ENCODE assay signal across 20 mouse cellular contexts in the genomic region with DNA sequence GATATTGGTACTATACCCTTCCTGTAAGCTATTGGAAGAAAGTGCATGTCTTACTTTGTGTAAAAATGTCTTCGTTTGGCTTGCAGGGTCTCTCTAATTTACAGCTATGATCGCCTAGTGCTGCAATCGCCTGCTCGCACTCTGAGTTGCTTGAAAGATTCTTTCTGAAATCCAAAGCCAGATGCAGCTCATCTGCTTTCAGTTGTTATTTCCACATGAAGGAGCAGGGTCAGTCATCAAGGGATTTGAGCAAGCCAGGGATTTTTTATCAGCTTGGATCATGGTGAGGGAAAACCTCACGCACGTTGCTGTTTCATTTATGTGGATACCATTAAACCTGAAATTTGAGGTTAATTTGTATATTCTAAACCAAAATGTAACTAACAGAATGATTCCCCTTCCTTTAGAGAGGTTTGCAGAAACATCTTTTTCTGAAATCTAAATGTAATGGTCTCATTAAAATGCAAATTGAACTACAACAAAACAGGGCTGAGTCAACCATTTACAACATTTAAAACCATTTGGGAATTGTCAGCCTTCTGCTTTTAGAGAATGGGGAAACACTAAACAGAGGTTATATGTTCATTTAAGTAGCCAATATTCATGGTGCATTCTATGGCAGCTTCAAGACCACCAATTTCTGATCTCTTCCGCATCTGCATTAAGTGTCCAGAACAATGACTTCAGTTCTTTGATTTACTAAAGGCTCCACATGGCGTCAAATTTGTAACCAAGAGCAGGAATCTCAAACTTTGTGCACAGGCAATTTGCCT.
DNase-seq lines count a peak whose midpoint lies in the region; ATAC-seq and TF ChIP-seq lines count a peak whose summit lies in the region.
"Had no signal": no experiment of that assay in that cellular context is flagged by ENCODE, and none has a peak within 500 bp of the region (broad histone marks: within the 10 kb centered on the region; RNA-seq: fewer than 3 reads in every experiment).

No protein-coding gene starts in this region.

- H3K9me3 ChIP-seq in lung, embryonic 14.5 days (ENCODE audit: low read depth, low read length): no peaks in the 10 kb centered on the region
- no peaks in the 10 kb centered on the region for H3K9me3 ChIP-seq in hindbrain, postnatal 0 days (ENCODE audit: low read length)
- H3K9me3 ChIP-seq in neural tube, embryonic 14.5 days (ENCODE audit: control insufficient read depth, low read length): no peaks in the 10 kb centered on the region
- H3K9me3 ChIP-seq: embryonic facial prominence, embryonic 15.5 days; intestine, embryonic 15.5 days; kidney, embryonic 15.5 days; liver, embryonic 12.5 days; midbrain, embryonic 10.5 days had no signal

- H3K27ac ChIP-seq in lung, embryonic 14.5 days (ENCODE audit: low read depth): no peak overlapping the region
- H3K27ac ChIP-seq in hindbrain, postnatal 0 days: no peak overlapping the region
- peak overlapping the region; percentile 48 for H3K27ac ChIP-seq in neural tube, embryonic 14.5 days (ENCODE audit: low read depth, low read length)
- H3K27ac ChIP-seq: embryonic facial prominence, embryonic 15.5 days; intestine, embryonic 15.5 days; kidney, embryonic 15.5 days; liver, embryonic 12.5 days; midbrain, embryonic 10.5 days had no signal

- WGBS in lung, embryonic 14.5 days: 78% methylated on average over 8 of the region's 8 CpGs
- 74% methylated on average over 8 of the region's 8 CpGs for WGBS in lung, adult 2 months
- 56% methylated on average over 8 of the region's 8 CpGs for WGBS in hindbrain, postnatal 0 days
- WGBS in neural tube, embryonic 14.5 days: 53% methylated on average over 8 of the region's 8 CpGs

- no peaks in the 10 kb centered on the region for H3K27me3 ChIP-seq in lung, embryonic 14.5 days (ENCODE audit: insufficient read depth, low read length)
- no peaks in the 10 kb centered on the region for H3K27me3 ChIP-seq in hindbrain, postnatal 0 days (ENCODE audit: insufficient read depth, low read length)
- no peaks in the 10 kb centered on the region for H3K27me3 ChIP-seq in neural tube, embryonic 14.5 days (ENCODE audit: control insufficient read depth, insufficient read depth, low read length)
- H3K27me3 ChIP-seq: embryonic facial prominence, embryonic 15.5 days; intestine, embryonic 15.5 days; kidney, embryonic 15.5 days; liver, embryonic 12.5 days had no signal

- peak; percentile 6 for DNase-seq in lung, embryonic 14.5 days
- no peak for DNase-seq in lung, adult 2 months
- DNase-seq in ZHBTc4 (ENCODE audit: low read depth, low spot score): peak; percentile 51
- peak; percentile 24 for DNase-seq in hindbrain, postnatal 0 days (ENCODE audit: low spot score)
- DNase-seq in layer of hippocampus, postnatal 25 days (ENCODE audit: extremely low spot score in 1 of 2, low spot score in 1 of 2): no peak
- no peak for DNase-seq in right cerebral cortex, postnatal 36 days (ENCODE audit: low spot score in 2 of 2)
- no peak for DNase-seq in heart, adult 11 months
- DNase-seq: adrenal gland, adult 8-10 months; cerebellum, adult 8-10 months; gastrocnemius, postnatal 25 days; right cerebral cortex, adult 18-20 months; spleen, adult 18-20 months; thymus, adult 2 months had no signal

- no peak overlapping the region for H3K4me3 ChIP-seq in lung, embryonic 14.5 days (ENCODE audit: low read depth, low read length)
- H3K4me3 ChIP-seq in lung, adult 2 months (replicated peaks; ENCODE audit: extremely low read depth, low read depth, low read length): no peak overlapping the region
- no peak overlapping the region for H3K4me3 ChIP-seq in hindbrain, postnatal 0 days (ENCODE audit: low read length)
- no peak overlapping the region for H3K4me3 ChIP-seq in neural tube, embryonic 14.5 days (ENCODE audit: low read depth, low read length)
- H3K4me3 ChIP-seq: embryonic facial prominence, embryonic 15.5 days; intestine, embryonic 15.5 days; kidney, embryonic 15.5 days; liver, embryonic 12.5 days; midbrain, embryonic 10.5 days had no signal

- no peak for TF ChIP-seq POLR2A in lung, adult 2 months (IDR thresholded peaks at IDR 0.05; ENCODE audit: borderline replicate concordance, extremely low read depth, low read depth, low read length)

- H3K4me1 ChIP-seq in lung, embryonic 14.5 days (ENCODE audit: insufficient read depth): no peaks in the 10 kb centered on the region
- no peaks in the 10 kb centered on the region for H3K4me1 ChIP-seq in lung, adult 2 months (ENCODE audit: control insufficient read depth, insufficient read depth, low read length)
- H3K4me1 ChIP-seq in hindbrain, postnatal 0 days (ENCODE audit: insufficient read depth, low read length): peaks cover 9% of the 10 kb centered on the region
- 0 out of 2 replicates have a peak, but pooled peaks cover 3% of the 10 kb centered on the region for H3K4me1 ChIP-seq in neural tube, embryonic 14.5 days (ENCODE audit: control insufficient read depth, insufficient read depth, low read length)
- H3K4me1 ChIP-seq: embryonic facial prominence, embryonic 15.5 days; intestine, embryonic 15.5 days; kidney, embryonic 15.5 days; liver, embryonic 12.5 days; midbrain, embryonic 10.5 days had no signal

- H3K4me2 ChIP-seq in lung, embryonic 14.5 days: no peak overlapping the region
- no peak overlapping the region for H3K4me2 ChIP-seq in hindbrain, postnatal 0 days (ENCODE audit: low read depth, low read length)
- H3K4me2 ChIP-seq in neural tube, embryonic 14.5 days (ENCODE audit: low read depth, low read length): no peak overlapping the region
- H3K4me2 ChIP-seq: embryonic facial prominence, embryonic 15.5 days; heart, embryonic 11.5 days; intestine, embryonic 15.5 days; kidney, embryonic 15.5 days; liver, embryonic 12.5 days had no signal

- H3K9ac ChIP-seq in lung, embryonic 14.5 days: no peak overlapping the region
- no peak overlapping the region for H3K9ac ChIP-seq in hindbrain, postnatal 0 days (replicated peaks; ENCODE audit: low read length)
- H3K9ac ChIP-seq in neural tube, embryonic 14.5 days (replicated peaks; ENCODE audit: low read depth, low read length): no peak overlapping the region
- H3K9ac ChIP-seq: embryonic facial prominence, embryonic 15.5 days; intestine, embryonic 15.5 days; kidney, embryonic 15.5 days; liver, embryonic 12.5 days had no signal

- H3K36me3 ChIP-seq in lung, embryonic 14.5 days (ENCODE audit: insufficient read depth): no peaks in the 10 kb centered on the region
- no peaks in the 10 kb centered on the region for H3K36me3 ChIP-seq in hindbrain, postnatal 0 days (ENCODE audit: insufficient read depth, low read length)
- H3K36me3 ChIP-seq in neural tube, embryonic 14.5 days (ENCODE audit: control insufficient read depth, insufficient read depth, low read length): no peaks in the 10 kb centered on the region
- H3K36me3 ChIP-seq: embryonic facial prominence, embryonic 15.5 days; intestine, embryonic 15.5 days; kidney, embryonic 15.5 days; liver, embryonic 12.5 days; midbrain, embryonic 10.5 days had no signal

- TF ChIP-seq CTCF in lung, embryonic 14.5 days (IDR thresholded peaks at IDR 0.05; ENCODE audit: low read depth): no peak
- TF ChIP-seq CTCF in lung, adult 2 months (IDR thresholded peaks at IDR 0.05; ENCODE audit: insufficient read depth, low read length): no peak
- no peak for TF ChIP-seq CTCF in hindbrain, postnatal 0 days (IDR thresholded peaks at IDR 0.05; ENCODE audit: low read depth)

- ATAC-seq in lung, embryonic 14.5 days (ENCODE audit: insufficient read depth): no peak
- no peak for ATAC-seq in hindbrain, postnatal 0 days
- peak; percentile 68; the same call in 1 of the 2 replicates for ATAC-seq in neural tube, embryonic 14.5 days (ENCODE audit: low read depth)
- ATAC-seq: intestine, embryonic 15.5 days; liver, embryonic 12.5 days had no signal

Comparison
In these comparisons a context has a peak if more than half of its experiments do, and no peak if none do; other contexts are left out.
1. DNase-seq: peak in lung, embryonic 14.5 days (single experiment), ZHBTc4 (single experiment) and hindbrain, postnatal 0 days (single experiment); none in lung, adult 2 months (single experiment), layer of hippocampus, postnatal 25 days (0 of 2), right cerebral cortex, postnatal 36 days (0 of 2) and heart, adult 11 months (single experiment).